Mouse (Mus musculus): ENCODE results near the gene Olfr676. TPM values are rescaled to one million over a fixed set of nuclear protein-coding genes. Genes with fewer than 3 reads are reported as not detected.

Gene Olfr676
- polyA plus RNA-seq, 1 experiment from 2014 or later, result not detected

Other genes starting within 250 kb of the Olfr676 start
- not detected in 2 replicates for gene Usp17lb, start 190.1 kb upstream of the Olfr676 start, polyA plus RNA-seq (2015; fragmentation: Nextera tagmentation; extraction: Ambion mirVana)
- not detected in 2 replicates for gene Usp17la, start 175.7 kb upstream of the Olfr676 start, polyA plus RNA-seq (2015; fragmentation: Nextera tagmentation; extraction: Ambion mirVana)
- not detected in 2 replicates for gene Olfr665, start 154.7 kb upstream of the Olfr676 start, polyA plus RNA-seq (2015; fragmentation: Nextera tagmentation; extraction: Ambion mirVana)
- gene Olfr666, start 136.7 kb upstream of the Olfr676 start, polyA plus RNA-seq (2015; fragmentation: Nextera tagmentation; extraction: Ambion mirVana), result 0.05 TPM in 1 of 2 replicates, not detected in the other
- gene Olfr667, start 111.2 kb upstream of the Olfr676 start, polyA plus RNA-seq (2015; fragmentation: Nextera tagmentation; extraction: Ambion mirVana), result not detected in 2 replicates
- not detected in 2 replicates for gene Olfr668, start 104.6 kb upstream of the Olfr676 start, polyA plus RNA-seq (2015; fragmentation: Nextera tagmentation; extraction: Ambion mirVana)
- not detected in 2 replicates for gene Olfr669, start 98.5 kb upstream of the Olfr676 start, polyA plus RNA-seq (2015; fragmentation: Nextera tagmentation; extraction: Ambion mirVana)
- not detected in 2 replicates for gene Olfr670, start 70.1 kb upstream of the Olfr676 start, polyA plus RNA-seq (2015; fragmentation: Nextera tagmentation; extraction: Ambion mirVana)
- not detected in 2 replicates for gene Olfr671, start 53.6 kb upstream of the Olfr676 start, polyA plus RNA-seq (2015; fragmentation: Nextera tagmentation; extraction: Ambion mirVana)
- gene Olfr672, start 30.7 kb upstream of the Olfr676 start, polyA plus RNA-seq (2015; fragmentation: Nextera tagmentation; extraction: Ambion mirVana), result not detected in 2 replicates
- not detected in 2 replicates for gene Olfr675, start 4.2 kb upstream of the Olfr676 start, polyA plus RNA-seq (2015; fragmentation: Nextera tagmentation; extraction: Ambion mirVana)
- gene Olfr677, start 18.7 kb downstream of the Olfr676 start, polyA plus RNA-seq (2015; fragmentation: Nextera tagmentation; extraction: Ambion mirVana), result not detected in 2 replicates
- gene Olfr678, start 31.8 kb downstream of the Olfr676 start, polyA plus RNA-seq (2015; fragmentation: Nextera tagmentation; extraction: Ambion mirVana), result not detected in 2 replicates
- gene Olfr679, start 48.5 kb downstream of the Olfr676 start, polyA plus RNA-seq (2015; fragmentation: Nextera tagmentation; extraction: Ambion mirVana), result not detected in 2 replicates
- gene Olfr680-ps1, start 60.1 kb downstream of the Olfr676 start, polyA plus RNA-seq (2015; fragmentation: Nextera tagmentation; extraction: Ambion mirVana), result not detected in 2 replicates
- gene Olfr681, start 84.1 kb downstream of the Olfr676 start, polyA plus RNA-seq (2015; fragmentation: Nextera tagmentation; extraction: Ambion mirVana), result not detected in 2 replicates
- not detected in 2 replicates for gene Olfr683, start 114.3 kb downstream of the Olfr676 start, polyA plus RNA-seq (2015; fragmentation: Nextera tagmentation; extraction: Ambion mirVana)
- gene Olfr684, start 131.0 kb downstream of the Olfr676 start, polyA plus RNA-seq (2015; fragmentation: Nextera tagmentation; extraction: Ambion mirVana), result not detected in 2 replicates
- not detected in 2 replicates for gene Olfr685, start 153.3 kb downstream of the Olfr676 start, polyA plus RNA-seq (2015; fragmentation: Nextera tagmentation; extraction: Ambion mirVana)
- gene Olfr686, start 174.8 kb downstream of the Olfr676 start, polyA plus RNA-seq (2015; fragmentation: Nextera tagmentation; extraction: Ambion mirVana), result not detected in 2 replicates

Measured in liver, embryonic 16.5 days (tissue).